Mouse (Mus musculus): Measurements from ENCODE around the gene Ssh1. TPM values are rescaled to one million over a fixed set of nuclear protein-coding genes. Genes with fewer than 3 reads are reported as not detected.

The Ssh1 gene
- polyA plus RNA-seq, 1 experiment from 2014 or later = 4.3 TPM

GRCm38 (mm10) chr5:113955691-113956090, 38.0 kb downstream of the Ssh1 start:
- DNase-seq (no peak), ATAC-seq (no peak)
- H3K4me2 ChIP-seq (ENCODE audit: low read depth, low read length) = no peak overlapping the region
- peaks cover 51% of the 10 kb centered on the region for H3K36me3 ChIP-seq (replicated peaks; ENCODE audit: insufficient read depth, low read length)
- peaks cover 16% of the 10 kb centered on the region; the same call in 1 of the 2 replicates for H3K4me1 ChIP-seq (ENCODE audit: insufficient read depth)
- no peaks in the 10 kb centered on the region for H3K27me3 ChIP-seq (ENCODE audit: insufficient read depth, low read length)
- no peak overlapping the region for H3K9ac ChIP-seq (replicated peaks)
- WGBS (ENCODE audit: insufficient replicate concordance) = 75% methylated on average over 8 of the region's 8 CpGs
- H3K4me3 ChIP-seq (ENCODE audit: low read depth, low read length) = no peak overlapping the region
- no peaks in the 10 kb centered on the region for H3K9me3 ChIP-seq (ENCODE audit: low read length)
- no peak overlapping the region for H3K27ac ChIP-seq (ENCODE audit: low read depth)
- no peak for TF ChIP-seq EP300 (IDR thresholded peaks at IDR 0.05; ENCODE audit: low read depth)
- no peak for TF ChIP-seq CTCF (IDR thresholded peaks at IDR 0.05; ENCODE audit: low read depth)

DNA sequence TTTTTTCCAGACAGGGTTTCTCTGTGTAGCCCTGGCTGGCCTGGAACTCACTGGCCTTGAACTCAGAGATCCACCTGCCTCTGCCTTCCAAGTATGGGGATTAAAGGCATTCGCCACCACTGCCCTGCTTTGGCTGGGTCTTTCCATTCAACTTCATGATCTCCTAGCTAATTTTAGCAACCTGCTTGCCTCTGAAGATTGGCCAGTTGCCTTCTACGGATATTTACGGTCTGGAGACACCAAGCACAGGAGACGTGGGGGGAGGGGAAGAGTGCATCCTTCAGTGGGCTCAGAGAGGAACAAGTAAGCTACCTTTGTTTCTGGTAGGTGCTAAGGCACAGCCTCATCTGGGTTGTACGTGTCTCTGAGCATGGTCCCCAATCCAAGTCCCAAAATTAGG, 38.4 kb downstream of the Ssh1 start:
- Histone ChIP-seq H3K4me2 (ENCODE audit: low read depth, low read length) (no peak overlapping the region), H3K4me1 (ENCODE audit: insufficient read depth) (peaks cover 16% of the 10 kb centered on the region; the same call in 1 of the 2 replicates), H3K27me3 (ENCODE audit: insufficient read depth, low read length) (no peaks in the 10 kb centered on the region), H3K4me3 (ENCODE audit: low read depth, low read length) (no peak overlapping the region), H3K36me3 (replicated peaks; ENCODE audit: insufficient read depth, low read length) (peaks cover 53% of the 10 kb centered on the region), H3K9ac (replicated peaks) (no peak overlapping the region), H3K27ac (ENCODE audit: low read depth) (no peak overlapping the region), H3K9me3 (ENCODE audit: low read length) (no peaks in the 10 kb centered on the region)
- WGBS (ENCODE audit: insufficient replicate concordance) = 77% methylated on average over 5 of the region's 5 CpGs
- TF ChIP-seq EP300 (IDR thresholded peaks at IDR 0.05; ENCODE audit: low read depth) (no peak), CTCF (IDR thresholded peaks at IDR 0.05; ENCODE audit: low read depth) (no peak)
- ATAC-seq = no peak
- DNase-seq = no peak

DNA sequence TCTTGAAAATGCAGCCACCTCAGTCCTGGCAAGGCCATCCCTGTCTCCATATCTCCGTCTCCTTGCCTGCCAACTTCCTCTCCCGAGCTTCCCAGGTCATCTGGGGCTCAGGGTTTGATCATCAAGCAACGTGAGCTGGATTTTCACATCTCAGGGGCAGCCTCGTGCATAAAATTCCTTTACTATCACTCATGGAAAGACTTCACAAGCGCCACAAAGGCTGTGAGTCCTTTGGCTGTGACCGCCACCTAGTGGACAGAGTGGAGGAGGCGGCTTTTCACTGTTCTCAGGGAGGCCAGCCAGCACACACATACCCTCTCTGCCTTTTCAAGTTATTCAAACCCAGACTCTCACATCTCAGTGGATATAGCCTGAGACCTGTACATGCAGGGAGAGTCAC, 39.3 kb downstream of the Ssh1 start:
- WGBS (ENCODE audit: insufficient replicate concordance) = 15% methylated on average over 7 of the region's 7 CpGs
- H3K36me3 ChIP-seq (replicated peaks; ENCODE audit: insufficient read depth, low read length) = peaks cover 61% of the 10 kb centered on the region
- H3K27me3 ChIP-seq (ENCODE audit: insufficient read depth, low read length) = no peaks in the 10 kb centered on the region
- no peak overlapping the region for H3K9ac ChIP-seq (replicated peaks)
- H3K4me3 ChIP-seq (ENCODE audit: low read depth, low read length) = no peak overlapping the region
- H3K4me2 ChIP-seq (ENCODE audit: low read depth, low read length) = no peak overlapping the region
- peaks cover 16% of the 10 kb centered on the region; the same call in 1 of the 2 replicates for H3K4me1 ChIP-seq (ENCODE audit: insufficient read depth)
- H3K9me3 ChIP-seq (ENCODE audit: low read length) = no peaks in the 10 kb centered on the region
- TF ChIP-seq CTCF (IDR thresholded peaks at IDR 0.05; ENCODE audit: low read depth) = peak; percentile 97
- TF ChIP-seq EP300 (IDR thresholded peaks at IDR 0.05; ENCODE audit: low read depth) = no peak
- DNase-seq (peak; percentile 85), ATAC-seq (peak; percentile 37; the same call in 1 of the 2 replicates)
- no peak overlapping the region for H3K27ac ChIP-seq (ENCODE audit: low read depth)

GRCm38 (mm10) chr5:113952519-113952918, 41.2 kb downstream of the Ssh1 start:
- no peak for TF ChIP-seq EP300 (IDR thresholded peaks at IDR 0.05; ENCODE audit: low read depth)
- no peak for TF ChIP-seq CTCF (IDR thresholded peaks at IDR 0.05; ENCODE audit: low read depth)
- H3K9ac ChIP-seq (replicated peaks) = no peak overlapping the region
- H3K9me3 ChIP-seq (ENCODE audit: low read length) = no peaks in the 10 kb centered on the region
- peak overlapping the region; percentile 48; the same call in 1 of the 2 replicates for H3K27ac ChIP-seq (ENCODE audit: low read depth)
- peaks cover 60% of the 10 kb centered on the region for H3K36me3 ChIP-seq (replicated peaks; ENCODE audit: insufficient read depth, low read length)
- H3K4me3 ChIP-seq (ENCODE audit: low read depth, low read length) = no peak overlapping the region
- H3K4me2 ChIP-seq (ENCODE audit: low read depth, low read length) = 0 out of 2 replicates have a peak overlapping the region, but pooled peaks have one; percentile 12
- 31% methylated on average over 10 of the region's 10 CpGs for WGBS (ENCODE audit: insufficient replicate concordance)
- DNase-seq (no peak), ATAC-seq (0 out of 2 replicates have a peak, but pooled peaks have one; percentile 20)
- peaks cover 16% of the 10 kb centered on the region; the same call in 1 of the 2 replicates for H3K4me1 ChIP-seq (ENCODE audit: insufficient read depth)
- H3K27me3 ChIP-seq (ENCODE audit: insufficient read depth, low read length) = no peaks in the 10 kb centered on the region

DNA sequence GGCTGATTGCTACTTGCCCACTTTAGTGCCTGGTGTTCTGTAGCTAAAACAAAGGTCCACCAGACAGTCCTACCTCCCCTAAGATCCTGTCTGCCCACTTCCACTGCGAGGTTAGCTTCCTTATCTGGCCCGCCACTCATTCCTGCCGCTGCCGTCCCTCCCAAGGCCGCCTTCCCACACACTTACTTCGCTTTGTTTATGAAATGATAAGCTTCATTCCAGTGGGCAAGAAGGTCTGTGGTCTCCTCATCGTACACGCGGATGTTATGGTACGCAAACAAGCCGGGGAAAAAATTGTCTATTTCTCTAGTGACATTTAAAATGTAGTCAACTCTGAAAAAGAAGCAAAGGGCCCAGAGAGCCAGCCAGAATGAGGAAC, 42.0 kb downstream of the Ssh1 start:
- peaks cover 16% of the 10 kb centered on the region; the same call in 1 of the 2 replicates for H3K4me1 ChIP-seq (ENCODE audit: insufficient read depth)
- TF ChIP-seq EP300 (IDR thresholded peaks at IDR 0.05; ENCODE audit: low read depth) (peak; percentile 57), CTCF (IDR thresholded peaks at IDR 0.05; ENCODE audit: low read depth) (no peak)
- no peaks in the 10 kb centered on the region for H3K9me3 ChIP-seq (ENCODE audit: low read length)
- peaks cover 55% of the 10 kb centered on the region for H3K36me3 ChIP-seq (replicated peaks; ENCODE audit: insufficient read depth, low read length)
- peak overlapping the region; percentile 48 for H3K27ac ChIP-seq (ENCODE audit: low read depth)
- H3K4me2 ChIP-seq (ENCODE audit: low read depth, low read length) = peak overlapping the region; percentile 47
- 21% methylated on average over 11 of the region's 11 CpGs for WGBS (ENCODE audit: insufficient replicate concordance)
- no peaks in the 10 kb centered on the region for H3K27me3 ChIP-seq (ENCODE audit: insufficient read depth, low read length)
- ATAC-seq = peak; percentile 54; the same call in 1 of the 2 replicates
- no peak overlapping the region for H3K4me3 ChIP-seq (ENCODE audit: low read depth, low read length)
- 0 out of 2 replicates have a peak overlapping the region, but pooled peaks have one; percentile 22 for H3K9ac ChIP-seq (replicated peaks)
- no peak for DNase-seq

GRCm38 (mm10) chr5:113950786-113951692, 42.7 kb downstream of the Ssh1 start:
- Histone ChIP-seq H3K9ac (replicated peaks) (no peak overlapping the region), H3K36me3 (replicated peaks; ENCODE audit: insufficient read depth, low read length) (peaks cover 59% of the 10 kb centered on the region), H3K4me2 (ENCODE audit: low read depth, low read length) (0 out of 2 replicates have a peak overlapping the region, but pooled peaks have one; percentile 47), H3K9me3 (ENCODE audit: low read length) (no peaks in the 10 kb centered on the region), H3K27me3 (ENCODE audit: insufficient read depth, low read length) (no peaks in the 10 kb centered on the region), H3K27ac (ENCODE audit: low read depth) (no peak overlapping the region; the same call in 1 of the 2 replicates), H3K4me3 (ENCODE audit: low read depth, low read length) (no peak overlapping the region), H3K4me1 (ENCODE audit: insufficient read depth) (peaks cover 16% of the 10 kb centered on the region; the same call in 1 of the 2 replicates)
- TF ChIP-seq EP300 (IDR thresholded peaks at IDR 0.05; ENCODE audit: low read depth) (no peak), CTCF (IDR thresholded peaks at IDR 0.05; ENCODE audit: low read depth) (no peak)
- ATAC-seq = peak; percentile 23; the same call in 1 of the 2 replicates
- 63% methylated on average over 19 of the region's 19 CpGs for WGBS (ENCODE audit: insufficient replicate concordance)
- DNase-seq = no peak

Data from liver, postnatal 0 days (tissue).